Mouse (Mus musculus) hindbrain, embryonic 15.5 days (tissue): ENCODE measurements around the gene Dnajb14. TPM values are rescaled to one million over a fixed set of nuclear protein-coding genes. Genes with fewer than 3 reads are reported as not detected.
"Not testable (repeated sequence)": the region's sequence is repeated elsewhere in the genome, so short reads cannot be mapped to it uniquely, and the experiment has no call there.

Experiments
- ATAC-seq: fragments of 200-750 bp; cut with Nextera tagmentation; 2 replicates; pipeline ENCODE4 v1.8.0; 2017; ENCODE audit warnings: low read depth, moderate number of reproducible peaks, moderate TSS enrichment; ENCODE audit not compliant: low FRiP score
- H3K27ac ChIP-seq: fragments of 300-500 bp; sonication (generic); replicated peaks from 2 replicates; pipeline ENCODE4 v1.5.1; 2015; ENCODE audit warnings: mild to moderate bottlenecking, inconsistent platforms
- H3K27me3 ChIP-seq: fragments of 300-500 bp; sonication (generic); 2 replicates; pipeline ENCODE4 v1.6.1; 2015; ENCODE audit warnings: control low read depth, inconsistent platforms
- H3K36me3 ChIP-seq: fragments of 300-500 bp; sonication (generic); 2 replicates; pipeline ENCODE4 v1.6.1; 2015; ENCODE audit warnings: control low read depth, inconsistent platforms
- H3K4me1 ChIP-seq: fragments of 300-500 bp; sonication (generic); replicated peaks from 2 replicates; pipeline ENCODE4 v1.6.1; 2015; ENCODE audit warnings: control low read depth, inconsistent platforms
- H3K4me2 ChIP-seq: fragments of 300-500 bp; sonication (generic); 2 replicates; pipeline ENCODE4 v1.6.1; 2015; ENCODE audit warnings: moderate library complexity, mild to moderate bottlenecking, inconsistent platforms
- H3K4me3 ChIP-seq: fragments of 300-500 bp; sonication (generic); 2 replicates; pipeline ENCODE4 v1.5.1; 2015; ENCODE audit warnings: mild to moderate bottlenecking, inconsistent platforms
- H3K9ac ChIP-seq: fragments of 300-500 bp; sonication (generic); 2 replicates; pipeline ENCODE4 v1.6.1; 2015; ENCODE audit warnings: inconsistent platforms
- H3K9me3 ChIP-seq: fragments of 300-500 bp; sonication (generic); 2 replicates; pipeline ENCODE4 v1.6.1; 2016; ENCODE audit warnings: control low read depth, inconsistent platforms
- WGBS: fragments of 180-500 bp; shearing (Covaris S2); methylation state at CpG from one replicate; pipeline ENCODE4 v1.1.7; 2015; 5-methylcytosine and 5-hydroxymethylcytosine counted together
- polyA plus RNA-seq: library from polyadenylated mRNA; unstranded; fragments of >200 nt; fragmentation: Nextera tagmentation; extraction: Ambion mirVana; gene quantifications from 2 replicates; pipeline ENCODE4 v1.2.1, GENCODE M21; 2015

The Dnajb14 gene
- polyA plus RNA-seq, 1 experiment from 2014 or later: 16.7 TPM

GRCm38 (mm10) chr3:137961736-137962385 lies 94.4 kb downstream of the Dnajb14 start:
- no peak overlapping the region for H3K4me2 ChIP-seq
- H3K4me3 ChIP-seq: no peak overlapping the region
- 66% methylated on average over 8 of the region's 8 CpGs for WGBS
- H3K27ac ChIP-seq: no peak overlapping the region
- no peaks in the 10 kb centered on the region for H3K9me3 ChIP-seq
- no peaks in the 10 kb centered on the region for H3K4me1 ChIP-seq
- no peaks in the 10 kb centered on the region for H3K27me3 ChIP-seq
- ATAC-seq: no peak
- H3K9ac ChIP-seq: no peak overlapping the region
- H3K36me3 ChIP-seq: no peaks in the 10 kb centered on the region

GRCm38 (mm10) chr3:137963508-137963907 lies 96.0 kb downstream of the Dnajb14 start:
- WGBS: 66% methylated on average over 8 of the region's 8 CpGs
- no peaks in the 10 kb centered on the region for H3K9me3 ChIP-seq
- no peak overlapping the region for H3K4me3 ChIP-seq
- H3K4me2 ChIP-seq: no peak overlapping the region
- H3K36me3 ChIP-seq: no peaks in the 10 kb centered on the region
- H3K27me3 ChIP-seq: no peaks in the 10 kb centered on the region
- no peak overlapping the region for H3K9ac ChIP-seq
- no peak for ATAC-seq
- no peak overlapping the region for H3K27ac ChIP-seq
- H3K4me1 ChIP-seq: no peaks in the 10 kb centered on the region

GRCm38 (mm10) chr3:137964014-137964413 lies 96.5 kb downstream of the Dnajb14 start:
- not testable (repeated sequence) for H3K36me3 ChIP-seq, H3K4me1 ChIP-seq, H3K4me2 ChIP-seq, H3K27me3 ChIP-seq, H3K9ac ChIP-seq, H3K27ac ChIP-seq, H3K4me3 ChIP-seq, H3K9me3 ChIP-seq
- WGBS: 38% methylated on average over 1 of the region's 1 CpGs
- ATAC-seq: peak; percentile 38; the same call in 1 of the 2 replicates

Other genes starting within 250 kb of the Dnajb14 start
- gene Ddit4l, start 246.1 kb upstream of the Dnajb14 start, polyA plus RNA-seq: 7.8 and 9.5 TPM in 2 replicates
- not detected in 2 replicates for gene Gm21962, start 196.2 kb upstream of the Dnajb14 start, polyA plus RNA-seq
- gene H2afz, start 3.2 kb upstream of the Dnajb14 start, polyA plus RNA-seq: 730 and 843 TPM in 2 replicates
- gene Lamtor3, start 50.8 kb downstream of the Dnajb14 start, polyA plus RNA-seq: 126 and 130 TPM in 2 replicates
- gene Dapp1, start 113.9 kb downstream of the Dnajb14 start, polyA plus RNA-seq: 1.7 TPM in 2 replicates
- gene 1110002E22Rik, start 197.4 kb downstream of the Dnajb14 start, polyA plus RNA-seq: 0.16 and 0.17 TPM in 2 replicates
- gene Gm5105, start 199.7 kb downstream of the Dnajb14 start, polyA plus RNA-seq: 0.18 and 0.26 TPM in 2 replicates